Mouse (Mus musculus) kidney, embryonic 15.5 days (tissue): ENCODE measurements around the gene Top2a. TPM values are rescaled to one million over a fixed set of nuclear protein-coding genes. Genes with fewer than 3 reads are reported as not detected.

Source experiments
- ATAC-seq: fragments of 200-750 bp; cut with Nextera tagmentation; replicated peaks from 2 replicates; pipeline ENCODE4 v1.8.0; 2017; ENCODE audit warnings: moderate TSS enrichment; ENCODE audit not compliant: low FRiP score
- H3K27ac ChIP-seq: fragments of 300-500 bp; sonication (generic); 2 replicates; pipeline ENCODE4 v1.5.1; 2015; ENCODE audit warnings: mild to moderate bottlenecking, inconsistent platforms
- H3K27me3 ChIP-seq: fragments of 300-500 bp; sonication (generic); 2 replicates; pipeline ENCODE4 v1.6.1; 2015; ENCODE audit warnings: inconsistent platforms
- H3K36me3 ChIP-seq: fragments of 300-500 bp; sonication (generic); 2 replicates; pipeline ENCODE4 v1.6.1; 2015; ENCODE audit warnings: inconsistent platforms
- H3K4me1 ChIP-seq: fragments of 300-500 bp; sonication (generic); 2 replicates; pipeline ENCODE4 v1.6.1; 2015; ENCODE audit warnings: inconsistent platforms
- H3K4me2 ChIP-seq: fragments of 300-500 bp; sonication (generic); 2 replicates; pipeline ENCODE4 v1.6.1; 2015; ENCODE audit warnings: moderate library complexity, mild to moderate bottlenecking, inconsistent platforms
- H3K4me3 ChIP-seq: fragments of 300-500 bp; sonication (generic); replicated peaks from 2 replicates; pipeline ENCODE4 v1.5.1; 2015; ENCODE audit warnings: mild to moderate bottlenecking, inconsistent platforms
- H3K9ac ChIP-seq: fragments of 300-500 bp; sonication (generic); 2 replicates; pipeline ENCODE4 v1.6.1; 2015; ENCODE audit warnings: mild to moderate bottlenecking, inconsistent platforms
- H3K9me3 ChIP-seq: fragments of 300-500 bp; sonication (generic); replicated peaks from 2 replicates; pipeline ENCODE4 v1.6.1; 2016; ENCODE audit warnings: inconsistent platforms
- WGBS: fragments of 180-500 bp; shearing (Covaris S2); methylation state at CpG from one replicate; pipeline ENCODE4 v1.1.7; 2015; ENCODE audit warnings: mixed read lengths; 5-methylcytosine and 5-hydroxymethylcytosine counted together
- polyA plus RNA-seq: library from polyadenylated mRNA; unstranded; fragments of >200 nt; fragmentation: Nextera tagmentation; extraction: Ambion mirVana; gene quantifications from 2 replicates; pipeline ENCODE4 v1.2.1, GENCODE M21; 2015

Top2a gene
- 249 and 256 TPM in 2 replicates for polyA plus RNA-seq

DNA sequence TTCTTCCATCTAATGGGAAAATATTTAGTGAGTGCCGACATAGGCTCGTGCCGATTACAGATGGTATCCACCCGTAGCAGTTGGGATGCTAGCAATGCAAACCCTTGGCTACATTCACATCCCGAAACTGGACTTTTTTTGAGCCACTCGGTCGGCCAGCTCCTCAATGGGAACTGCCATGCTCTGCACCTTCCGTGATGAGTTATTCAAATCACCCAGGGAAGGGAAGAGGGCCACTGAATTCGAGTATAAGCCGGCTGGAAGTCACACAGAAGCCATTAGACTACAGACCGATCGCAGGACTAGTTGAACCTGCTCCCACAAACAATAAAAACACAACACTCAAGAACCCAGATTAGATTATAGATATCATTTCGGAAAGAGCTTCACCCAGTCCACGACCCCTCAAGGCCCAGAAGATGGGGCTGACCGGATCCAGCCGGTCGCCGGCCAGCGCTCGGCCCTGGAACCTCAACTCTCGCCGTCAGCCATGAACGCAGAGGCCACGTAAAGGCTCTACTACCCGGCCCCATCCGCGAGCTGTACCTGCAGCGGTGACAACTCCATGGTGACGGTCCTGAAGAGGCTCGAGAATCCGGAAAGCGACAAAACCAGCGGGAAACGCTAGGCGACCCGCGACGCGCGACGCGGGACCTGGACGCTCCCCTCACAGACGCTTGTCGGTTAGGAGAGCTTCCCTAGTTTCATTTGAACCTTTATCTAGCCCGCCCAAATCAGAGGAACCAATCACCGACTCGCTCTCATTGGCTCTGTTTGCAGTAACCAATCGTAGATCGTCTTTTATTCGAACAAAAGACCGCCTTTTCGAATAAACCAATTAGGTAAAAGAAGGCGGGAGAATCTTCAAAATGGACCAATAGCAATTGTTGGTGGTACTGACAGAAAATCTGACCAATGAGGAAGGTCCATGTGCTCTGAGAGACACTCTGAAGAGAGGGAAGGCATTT is at the start of gene Top2a:
TSS of gene Top2a (minus strand) at position 690 of the 968 bp plus-strand sequence.
- ATAC-seq, result peak; percentile 95
- peak within 1 kb of the TSS; percentile 91 for H3K4me3 ChIP-seq
- H3K4me1 ChIP-seq, result peaks cover 29% of the 10 kb centered on the region
- no peaks in the 10 kb centered on the region for H3K27me3 ChIP-seq
- under 1% methylated on average over 54 of the region's 54 CpGs for WGBS
- peak within 1 kb of the TSS; percentile 77 for H3K27ac ChIP-seq
- peak within 1 kb of the TSS; percentile 83 for H3K9ac ChIP-seq
- H3K4me2 ChIP-seq, result peak within 1 kb of the TSS; percentile 65
- no peaks in the 10 kb centered on the region for H3K9me3 ChIP-seq
- H3K36me3 ChIP-seq, result peaks cover 34% of the 10 kb centered on the region

- H3K27me3 ChIP-seq, result no peaks in the 10 kb centered on the region
- ATAC-seq, result no peak
- no peaks in the 10 kb centered on the region for H3K9me3 ChIP-seq
- H3K4me3 ChIP-seq, result no peak overlapping the region
- WGBS, result 54% methylated on average over 5 of the region's 5 CpGs
- H3K4me2 ChIP-seq, result no peak overlapping the region
- H3K27ac ChIP-seq, result no peak overlapping the region
- H3K9ac ChIP-seq, result no peak overlapping the region
- no peaks in the 10 kb centered on the region for H3K36me3 ChIP-seq
- H3K4me1 ChIP-seq, result peaks cover 26% of the 10 kb centered on the region
Measured at GRCm38 (mm10) chr11:99073781-99074180, 49.8 kb upstream of the Top2a start.

DNA sequence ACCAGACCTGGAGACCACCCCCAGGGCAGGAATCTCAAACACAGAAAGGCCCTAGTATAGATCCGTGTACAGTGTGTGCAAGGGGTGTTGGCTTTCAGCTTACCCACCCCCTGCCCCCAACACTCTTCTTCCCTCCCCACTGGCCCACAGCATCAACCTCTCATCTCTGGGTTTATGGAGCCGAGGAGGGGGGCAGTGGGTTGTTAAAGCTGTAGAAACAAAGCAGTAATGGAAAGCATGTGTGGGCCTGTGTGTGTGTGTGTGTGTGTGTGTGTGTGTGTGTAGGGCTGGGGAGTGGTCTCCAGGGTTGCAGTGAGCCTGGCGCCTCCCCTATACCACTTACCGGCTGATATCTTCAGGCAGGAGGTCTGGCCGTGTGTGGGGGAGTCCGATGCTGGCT is 47.9 kb upstream of the Top2a start:
- Histone ChIP-seq H3K9me3 (no peaks in the 10 kb centered on the region), H3K4me2 (no peak overlapping the region), H3K4me3 (no peak overlapping the region), H3K36me3 (no peaks in the 10 kb centered on the region), H3K27ac (peak overlapping the region; percentile 50; the same call in 1 of the 2 replicates), H3K27me3 (no peaks in the 10 kb centered on the region), H3K4me1 (peaks cover 26% of the 10 kb centered on the region), H3K9ac (no peak overlapping the region)
- ATAC-seq, result peak; percentile 66
- WGBS, result 11% methylated on average over 6 of the region's 6 CpGs

DNA sequence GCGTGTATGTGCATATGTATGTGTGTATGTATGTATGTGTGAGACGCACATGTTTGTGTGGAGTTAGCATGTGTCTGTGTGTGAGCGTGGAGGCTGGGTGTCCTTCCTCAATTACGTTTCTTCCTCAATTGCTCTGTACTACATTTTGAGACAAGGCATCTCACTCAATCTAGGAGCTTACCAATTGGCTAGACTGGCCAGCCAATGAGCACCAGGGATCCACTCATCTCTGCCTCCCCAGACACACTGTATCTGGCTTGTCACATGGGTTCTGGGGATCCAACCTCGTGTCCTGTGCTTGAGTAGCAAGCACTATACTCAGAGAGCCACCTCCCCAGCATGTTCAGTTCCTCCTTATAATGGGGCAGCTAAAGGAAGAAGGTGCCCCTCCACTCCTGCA is 44.5 kb upstream of the Top2a start:
- H3K4me1 ChIP-seq, result peaks cover 31% of the 10 kb centered on the region
- 85% methylated on average over 5 of the region's 5 CpGs for WGBS
- H3K4me2 ChIP-seq, result no peak overlapping the region
- H3K27ac ChIP-seq, result no peak overlapping the region
- H3K4me3 ChIP-seq, result no peak overlapping the region
- no peaks in the 10 kb centered on the region for H3K9me3 ChIP-seq
- no peak overlapping the region for H3K9ac ChIP-seq
- no peaks in the 10 kb centered on the region for H3K36me3 ChIP-seq
- no peaks in the 10 kb centered on the region for H3K27me3 ChIP-seq
- no peak for ATAC-seq

DNA sequence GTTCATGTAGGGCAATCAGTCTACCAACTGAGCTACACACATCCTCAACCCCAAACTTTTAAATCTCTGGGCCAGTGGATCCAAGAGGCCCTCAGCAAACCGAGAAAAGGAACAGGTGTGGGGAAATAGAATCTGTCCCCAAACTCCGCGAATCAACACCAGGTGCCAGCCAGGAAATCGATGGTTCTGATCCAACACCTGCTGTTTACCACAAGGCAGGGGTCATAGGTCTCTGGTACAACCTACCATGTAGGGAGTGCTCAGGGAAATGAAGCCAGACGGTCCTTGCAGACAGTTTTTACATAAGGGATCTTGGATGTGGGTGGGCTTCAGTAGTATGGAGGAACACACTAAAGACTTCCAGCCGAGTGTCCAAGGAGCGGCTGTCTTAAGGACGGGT is 43.6 kb upstream of the Top2a start:
- Histone ChIP-seq H3K4me2 (no peak overlapping the region), H3K9me3 (no peaks in the 10 kb centered on the region), H3K27me3 (no peaks in the 10 kb centered on the region), H3K36me3 (no peaks in the 10 kb centered on the region), H3K27ac (no peak overlapping the region), H3K4me3 (no peak overlapping the region), H3K9ac (no peak overlapping the region), H3K4me1 (peaks cover 34% of the 10 kb centered on the region)
- 90% methylated on average over 8 of the region's 8 CpGs for WGBS
- ATAC-seq, result no peak

GRCm38 (mm10) chr11:99065979-99066378 is 42.0 kb upstream of the Top2a start:
- peak; percentile 52 for ATAC-seq
- WGBS, result 7% methylated on average over 2 of the region's 2 CpGs
- H3K4me3 ChIP-seq, result no peak overlapping the region
- no peaks in the 10 kb centered on the region for H3K9me3 ChIP-seq
- H3K27ac ChIP-seq, result peak overlapping the region; percentile 54; the same call in 1 of the 2 replicates
- H3K27me3 ChIP-seq, result no peaks in the 10 kb centered on the region
- H3K36me3 ChIP-seq, result no peaks in the 10 kb centered on the region
- H3K9ac ChIP-seq, result no peak overlapping the region
- H3K4me2 ChIP-seq, result no peak overlapping the region
- H3K4me1 ChIP-seq, result peaks cover 18% of the 10 kb centered on the region

- Histone ChIP-seq H3K27me3 (no peaks in the 10 kb centered on the region), H3K9me3 (no peaks in the 10 kb centered on the region), H3K36me3 (no peaks in the 10 kb centered on the region), H3K4me3 (no peak overlapping the region), H3K27ac (peak overlapping the region; percentile 54; the same call in 1 of the 2 replicates), H3K9ac (no peak overlapping the region), H3K4me1 (peaks cover 24% of the 10 kb centered on the region), H3K4me2 (no peak overlapping the region)
- no peak for ATAC-seq
- 77% methylated on average over 3 of the region's 3 CpGs for WGBS
Measured at GRCm38 (mm10) chr11:99065353-99065752, 41.4 kb upstream of the Top2a start.

DNA sequence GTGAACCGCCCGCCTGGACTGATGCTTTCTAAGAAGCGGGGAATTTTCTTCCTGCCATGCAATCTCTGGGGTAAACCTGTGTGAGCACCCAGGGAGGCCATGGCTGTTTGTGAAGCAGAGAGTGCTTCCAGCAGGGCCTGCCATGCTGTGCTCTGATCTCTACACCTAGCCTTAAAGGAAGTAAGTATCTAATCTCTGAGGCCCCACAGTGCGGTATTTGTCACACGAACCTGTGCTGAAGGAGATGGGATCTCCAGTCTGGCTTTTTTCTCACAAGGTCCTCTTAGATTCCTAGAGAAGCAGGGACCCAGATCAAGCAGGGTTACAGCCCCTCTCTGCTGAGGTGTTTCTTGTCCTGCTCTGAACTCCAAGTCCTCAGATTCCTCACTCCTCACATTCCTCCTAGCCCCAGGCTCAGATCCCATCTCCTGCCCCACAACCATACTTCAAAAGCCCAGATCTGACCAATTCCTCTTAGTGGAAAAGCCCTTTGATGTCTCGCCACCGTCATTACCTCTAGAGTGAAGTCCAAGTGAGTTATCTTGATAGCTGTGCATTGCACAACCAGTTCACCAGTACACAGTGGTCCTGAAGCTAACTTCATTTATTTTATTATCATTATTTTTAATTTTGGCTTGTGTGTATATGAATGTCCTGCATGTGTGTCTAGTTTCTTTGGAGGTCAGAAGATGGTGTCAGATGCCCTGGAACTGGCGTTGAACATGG is 39.6 kb upstream of the Top2a start:
- Histone ChIP-seq H3K9ac (no peak overlapping the region), H3K27me3 (no peaks in the 10 kb centered on the region), H3K4me2 (no peak overlapping the region), H3K4me1 (peaks cover 24% of the 10 kb centered on the region), H3K36me3 (no peaks in the 10 kb centered on the region), H3K9me3 (no peaks in the 10 kb centered on the region), H3K27ac (no peak overlapping the region), H3K4me3 (no peak overlapping the region)
- 53% methylated on average over 8 of the region's 8 CpGs for WGBS
- ATAC-seq, result no peak

GRCm38 (mm10) chr11:99062661-99063060 is 38.7 kb upstream of the Top2a start:
- Histone ChIP-seq H3K36me3 (no peaks in the 10 kb centered on the region), H3K4me3 (no peak overlapping the region)
- no peak for ATAC-seq

GRCm38 (mm10) chr11:99060435-99060834 is 36.4 kb upstream of the Top2a start:
- Histone ChIP-seq H3K27ac (no peak overlapping the region), H3K9me3 (no peaks in the 10 kb centered on the region), H3K36me3 (0 out of 2 replicates have a peak, but pooled peaks cover 2% of the 10 kb centered on the region), H3K4me1 (peaks cover 28% of the 10 kb centered on the region), H3K9ac (no peak overlapping the region), H3K4me2 (no peak overlapping the region), H3K4me3 (no peak overlapping the region), H3K27me3 (no peaks in the 10 kb centered on the region)
- 79% methylated on average over 3 of the region's 3 CpGs for WGBS
- no peak for ATAC-seq

More at GRCm38 (mm10) chr11:99062661-99063060, 38.7 kb upstream of the Top2a start:
- H3K27ac ChIP-seq, result no peak overlapping the region
- H3K9me3 ChIP-seq, result no peaks in the 10 kb centered on the region
- no peaks in the 10 kb centered on the region for H3K27me3 ChIP-seq
- H3K4me1 ChIP-seq, result peaks cover 24% of the 10 kb centered on the region
- H3K4me2 ChIP-seq, result no peak overlapping the region
- H3K9ac ChIP-seq, result no peak overlapping the region
- WGBS, result 86% methylated on average over 7 of the region's 7 CpGs

- WGBS, result 12% methylated on average over 8 of the region's 8 CpGs
- no peak overlapping the region for H3K9ac ChIP-seq
- peak; percentile 59 for ATAC-seq
Measured at GRCm38 (mm10) chr11:99055571-99056452, 31.8 kb upstream of the Top2a start.

More at GRCm38 (mm10) chr11:99055571-99056452, 31.8 kb upstream of the Top2a start:
- Histone ChIP-seq H3K36me3 (peaks cover 29% of the 10 kb centered on the region), H3K4me3 (no peak overlapping the region), H3K27ac (peak overlapping the region; percentile 76), H3K4me2 (peak overlapping the region; percentile 1; the same call in 1 of the 2 replicates), H3K27me3 (no peaks in the 10 kb centered on the region), H3K9me3 (no peaks in the 10 kb centered on the region), H3K4me1 (peaks cover 33% of the 10 kb centered on the region)
